Mouse (Mus musculus): Measurements from ENCODE around the gene Pin1.
A peak's percentile ranks its signal among the peaks of the same experiment; 100 is the strongest.

Pin1 gene

GRCm38 (mm10) chr9:20705981-20706380 is 54.1 kb downstream of the Pin1 start:
- DNase-seq, result no peak

GRCm38 (mm10) chr9:20710471-20710870 is 58.6 kb downstream of the Pin1 start:
- DNase-seq, result no peak

GRCm38 (mm10) chr9:20712934-20713477 is 61.1 kb downstream of the Pin1 start:
- DNase-seq, result peak in 1 of 2 experiments; percentile 6

- DNase-seq, result no peak
These were observed 61.6 kb downstream of the Pin1 start for GRCm38 (mm10) chr9:20713478-20713987.

GRCm38 (mm10) chr9:20715332-20715731 is 63.4 kb downstream of the Pin1 start:
- no peak for DNase-seq
